Mouse (Mus musculus): ENCODE data around the gene Atp5d.

The Atp5d gene

GRCm38 (mm10) chr10:80116927-80117691 is 21.3 kb upstream of the Atp5d start:
- DNase-seq (ENCODE audit: low spot score in 2 of 2) = peak; percentile 76 to 79

- no peak for DNase-seq (ENCODE audit: low spot score in 2 of 2)
Observed at GRCm38 (mm10) chr10:80117736-80118135, 20.7 kb upstream of the Atp5d start.

- no peak for DNase-seq (ENCODE audit: low spot score in 2 of 2)
Observed at GRCm38 (mm10) chr10:80118552-80118951, 19.9 kb upstream of the Atp5d start.

GRCm38 (mm10) chr10:80120146-80120545 is 18.3 kb upstream of the Atp5d start:
- no peak for DNase-seq (ENCODE audit: low spot score in 2 of 2)

- no peak for DNase-seq (ENCODE audit: low spot score in 2 of 2)
Observed at GRCm38 (mm10) chr10:80121639-80122038, 16.8 kb upstream of the Atp5d start.

- no peak for DNase-seq (ENCODE audit: low spot score in 2 of 2)
Observed at GRCm38 (mm10) chr10:80123932-80124562, 14.4 kb upstream of the Atp5d start.

GRCm38 (mm10) chr10:80127920-80128319 is 10.5 kb upstream of the Atp5d start:
- DNase-seq (ENCODE audit: low spot score in 2 of 2) = no peak

GRCm38 (mm10) chr10:80129846-80130245 is 8.6 kb upstream of the Atp5d start:
- DNase-seq (ENCODE audit: low spot score in 2 of 2) = no peak

GRCm38 (mm10) chr10:80130403-80131031 is 7.9 kb upstream of the Atp5d start:
- DNase-seq (ENCODE audit: low spot score in 2 of 2) = no peak

GRCm38 (mm10) chr10:80131316-80131951 is 7.0 kb upstream of the Atp5d start:
- DNase-seq (ENCODE audit: low spot score in 2 of 2) = no peak

- DNase-seq (ENCODE audit: low spot score in 2 of 2) = no peak
Observed at GRCm38 (mm10) chr10:80131952-80132350, 6.5 kb upstream of the Atp5d start.

- DNase-seq (ENCODE audit: low spot score in 2 of 2) = peak; percentile 60 to 74
Observed at GRCm38 (mm10) chr10:80133226-80133849, 5.1 kb upstream of the Atp5d start.

GRCm38 (mm10) chr10:80134421-80134820 is 4.0 kb upstream of the Atp5d start:
- no peak for DNase-seq (ENCODE audit: low spot score in 2 of 2)

- DNase-seq (ENCODE audit: low spot score in 2 of 2) = no peak
Observed at GRCm38 (mm10) chr10:80135161-80135560, 3.3 kb upstream of the Atp5d start.

GRCm38 (mm10) chr10:80135641-80136040 is 2.8 kb upstream of the Atp5d start:
- DNase-seq (ENCODE audit: low spot score in 2 of 2) = no peak

GRCm38 (mm10) chr10:80136179-80136951 is 2.1 kb upstream of the Atp5d start:
- no peak for DNase-seq (ENCODE audit: low spot score in 2 of 2)

- DNase-seq (ENCODE audit: low spot score in 2 of 2) = no peak
Observed at GRCm38 (mm10) chr10:80136952-80137625, 1.3 kb upstream of the Atp5d start.

- no peak for DNase-seq (ENCODE audit: low spot score in 2 of 2)
Observed at GRCm38 (mm10) chr10:80137626-80138552, 543 bp upstream of the Atp5d start.

- DNase-seq (ENCODE audit: low spot score in 2 of 2) = no peak
Observed at GRCm38 (mm10) chr10:80139439-80139775, 975 bp downstream of the Atp5d start.

All from heart, adult 9 months (tissue).